Mouse (Mus musculus): ENCODE results near the gene Sh3bgrl3.
A peak's percentile ranks its signal among the peaks of the same experiment; 100 is the strongest.

Sh3bgrl3 gene

GRCm38 (mm10) chr4:134127793-134128192, 796 bp downstream of the Sh3bgrl3 start:
- DNase-seq: no peak

GRCm38 (mm10) chr4:134127121-134127455, 1.5 kb downstream of the Sh3bgrl3 start:
- DNase-seq: no peak

GRCm38 (mm10) chr4:134126300-134127120, 2.1 kb downstream of the Sh3bgrl3 start:
- DNase-seq: no peak

GRCm38 (mm10) chr4:134125383-134126060, 3.1 kb downstream of the Sh3bgrl3 start:
- DNase-seq: peak in 1 of 2 experiments; percentile 34

GRCm38 (mm10) chr4:134123680-134124551, 4.7 kb downstream of the Sh3bgrl3 start:
- peak; percentile 71 to 76 for DNase-seq

- DNase-seq: no peak
Measured at GRCm38 (mm10) chr4:134123147-134123546, 5.4 kb downstream of the Sh3bgrl3 start.

- DNase-seq: no peak
Measured at GRCm38 (mm10) chr4:134122281-134122680, 6.3 kb downstream of the Sh3bgrl3 start.

GRCm38 (mm10) chr4:134121571-134121970, 7.0 kb downstream of the Sh3bgrl3 start:
- no peak for DNase-seq

- no peak for DNase-seq
Measured at GRCm38 (mm10) chr4:134120916-134121315, 7.7 kb downstream of the Sh3bgrl3 start.

GRCm38 (mm10) chr4:134120192-134120805, 8.3 kb downstream of the Sh3bgrl3 start:
- DNase-seq: no peak

- peak in 1 of 2 experiments; percentile 44 for DNase-seq
Measured at GRCm38 (mm10) chr4:134119644-134120043, 8.9 kb downstream of the Sh3bgrl3 start.

GRCm38 (mm10) chr4:134119042-134119441, 9.5 kb downstream of the Sh3bgrl3 start:
- DNase-seq: no peak

- DNase-seq: no peak
Measured at GRCm38 (mm10) chr4:134118126-134118800, 10.3 kb downstream of the Sh3bgrl3 start.

- DNase-seq: no peak
Measured at GRCm38 (mm10) chr4:134117012-134117411, 11.6 kb downstream of the Sh3bgrl3 start.

- DNase-seq: no peak
Measured at GRCm38 (mm10) chr4:134116501-134116900, 12.1 kb downstream of the Sh3bgrl3 start.

- no peak for DNase-seq
Measured at GRCm38 (mm10) chr4:134115215-134116144, 13.1 kb downstream of the Sh3bgrl3 start.

GRCm38 (mm10) chr4:134114038-134114437, 14.6 kb downstream of the Sh3bgrl3 start:
- no peak for DNase-seq

GRCm38 (mm10) chr4:134113356-134113994, 15.1 kb downstream of the Sh3bgrl3 start:
- no peak for DNase-seq

GRCm38 (mm10) chr4:134112403-134112802, 16.2 kb downstream of the Sh3bgrl3 start:
- no peak for DNase-seq

- DNase-seq: no peak
Measured at GRCm38 (mm10) chr4:134110653-134111052, 17.9 kb downstream of the Sh3bgrl3 start.
